Mouse (Mus musculus): Measurements from ENCODE around the gene Fam221b. TPM values are rescaled to one million over a fixed set of nuclear protein-coding genes. Genes with fewer than 3 reads are reported as not detected.

Gene Fam221b
- total RNA-seq, 2 experiments from 2014 or later = 0.53 to 1.0 TPM

DNA sequence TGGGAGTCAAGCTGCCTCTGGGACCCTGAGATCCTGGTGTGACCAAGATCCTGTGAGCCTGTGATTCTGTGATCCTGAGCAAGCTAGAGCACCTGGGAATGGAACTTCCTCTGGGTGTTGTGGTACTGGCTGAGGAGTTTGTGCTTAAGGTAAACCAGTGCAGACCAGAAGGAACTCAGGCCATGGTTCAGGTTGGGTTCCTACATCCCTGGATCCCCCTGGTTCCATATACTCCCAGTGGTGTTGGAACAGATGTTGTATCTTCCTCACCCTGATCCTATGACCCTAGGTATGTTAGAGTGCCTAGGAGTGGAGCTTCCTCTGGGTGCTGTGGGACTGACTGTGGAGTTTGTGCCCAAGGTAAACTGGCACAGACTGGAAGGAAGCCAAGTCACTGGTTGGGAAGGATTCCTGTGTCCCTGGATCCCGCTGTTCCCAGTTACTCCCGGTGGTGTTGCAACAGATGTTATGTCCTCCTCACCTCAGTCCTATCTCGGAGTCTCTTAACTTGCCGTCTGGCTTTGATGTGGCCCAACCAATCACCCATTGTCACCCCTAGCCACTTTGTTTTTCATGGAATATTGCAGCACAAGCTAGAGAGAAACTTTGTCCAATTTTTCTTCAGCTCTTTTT, 48.7 kb downstream of the Fam221b start:
- DNase-seq (ENCODE audit: low spot score in 2 of 2) = no peak

GRCm38 (mm10) chr4:43613060-43613730, 55.8 kb downstream of the Fam221b start:
- DNase-seq (ENCODE audit: low spot score in 2 of 2) = no peak

GRCm38 (mm10) chr4:43612534-43612933, 56.4 kb downstream of the Fam221b start:
- no peak for DNase-seq (ENCODE audit: low spot score in 2 of 2)

Small RNA genes lying within 50 kb of the gene (microRNA-seq; reads per million reads assigned to microRNA genes)
- gene Gm25262 = 0.45 to 0.59 reads per million in 2 experiments

Other genes starting within 250 kb of the Fam221b start
- 1 to 10 TPM in 1 of 2 experiments, under 1 TPM in 1; 0.98 to 2.6 TPM for gene Fam166b, start 240.0 kb downstream of the Fam221b start, total RNA-seq (2021)
- 10 to 100 TPM; 70.3 to 72.1 TPM for gene Tesk1, start 227.2 kb downstream of the Fam221b start, total RNA-seq (2021)
- not detected for gene Cd72, start 214.5 kb downstream of the Fam221b start, total RNA-seq (2021)
- gene Sit1, start 185.4 kb downstream of the Fam221b start, total RNA-seq (2021) = not detected
- 10 to 100 TPM; 30.2 to 35.7 TPM for gene Ccdc107, start 176.2 kb downstream of the Fam221b start, total RNA-seq (2021)
- 1 to 10 TPM; 1.2 to 1.8 TPM for gene Arhgef39, start 169.4 kb downstream of the Fam221b start, total RNA-seq (2021)
- 1 to 10 TPM in 1 of 2 experiments, under 1 TPM in 1; 0.54 to 1.7 TPM for gene Car9, start 162.2 kb downstream of the Fam221b start, total RNA-seq (2021)
- gene Tpm2, start 145.4 kb downstream of the Fam221b start, total RNA-seq (2021) = 1 to 10 TPM; 5.0 to 7.4 TPM
- gene Creb3, start 106.8 kb downstream of the Fam221b start, total RNA-seq (2021) = 10 to 100 TPM; 65.9 to 75.4 TPM
- 10 to 100 TPM; 54.4 to 69.7 TPM for gene Tln1, start 106.5 kb downstream of the Fam221b start, total RNA-seq (2021)
- 10 to 100 TPM; 46.2 to 53.6 TPM for gene Rgp1, start 90.4 kb downstream of the Fam221b start, total RNA-seq (2021)
- gene Gba2, start 90.3 kb downstream of the Fam221b start, total RNA-seq (2021) = 10 to 100 TPM; 56.8 to 57.7 TPM
- gene Msmp, start 84.7 kb downstream of the Fam221b start, total RNA-seq (2021) = not detected
- 10 to 100 TPM; 47.8 to 49.0 TPM for gene Npr2, start 37.2 kb downstream of the Fam221b start, total RNA-seq (2021)
- gene Spag8, start 15.6 kb downstream of the Fam221b start, total RNA-seq (2021) = 1 to 10 TPM; 2.1 to 2.3 TPM
- 10 to 100 TPM; 30.9 to 34.0 TPM for gene Hint2, start 12.7 kb downstream of the Fam221b start, total RNA-seq (2021)
- 10 to 100 TPM; 49.4 to 50.5 TPM for gene Tmem8b, start 174 bp downstream of the Fam221b start, total RNA-seq (2021)
- gene Olfr70, start 31.7 kb upstream of the Fam221b start, total RNA-seq (2021) = not detected
- not detected for gene Olfr71, start 41.1 kb upstream of the Fam221b start, total RNA-seq (2021)
- gene Hrct1, start 58.0 kb upstream of the Fam221b start, total RNA-seq (2021) = under 1 TPM; 0.45 to 0.48 TPM
- gene Spaar, start 60.9 kb upstream of the Fam221b start, total RNA-seq (2021) = under 1 TPM; 0.39 to 0.40 TPM
- gene Olfr159, start 101.9 kb upstream of the Fam221b start, total RNA-seq (2021) = not detected
- not detected for gene Olfr156, start 154.8 kb upstream of the Fam221b start, total RNA-seq (2021)
- not detected for gene Olfr157, start 171.1 kb upstream of the Fam221b start, total RNA-seq (2021)
- gene Olfr155, start 182.4 kb upstream of the Fam221b start, total RNA-seq (2021) = not detected
- gene Reck, start 206.4 kb upstream of the Fam221b start, total RNA-seq (2021) = 1 to 10 TPM; 5.0 to 7.2 TPM